Mouse (Mus musculus) frontal cortex, adult 2 months (tissue): Measurements from ENCODE around the gene Gdpd2. TPM values are rescaled to one million over a fixed set of nuclear protein-coding genes. Genes with fewer than 3 reads are reported as not detected.

Experiments used
- DNase-seq, 2 experiments: peaks; one replicate each; pipeline ENCODE4 v3.0.0; 2022; ENCODE audit warnings: low spot score in 1 of 2; ENCODE audit errors: extremely low spot score in 1 of 2
- polyA plus RNA-seq: library from polyadenylated mRNA; depleted of rRNA; stranded (reverse); fragments of >200 nt; gene quantifications from 2 replicates; pipeline ENCODE4 v1.2.3, GENCODE M21; 2012; rRNA removed

Gene Gdpd2
- polyA plus RNA-seq: 12.4 and 13.1 TPM in 2 replicates

GRCm38 (mm10) chrX:100729665-100730188 lies at the start of gene Gdpd2:
TSS of gene Gdpd2 (plus strand) at chrX:100729873.
- peak in 1 of 2 experiments; percentile 29 for DNase-seq

DNA sequence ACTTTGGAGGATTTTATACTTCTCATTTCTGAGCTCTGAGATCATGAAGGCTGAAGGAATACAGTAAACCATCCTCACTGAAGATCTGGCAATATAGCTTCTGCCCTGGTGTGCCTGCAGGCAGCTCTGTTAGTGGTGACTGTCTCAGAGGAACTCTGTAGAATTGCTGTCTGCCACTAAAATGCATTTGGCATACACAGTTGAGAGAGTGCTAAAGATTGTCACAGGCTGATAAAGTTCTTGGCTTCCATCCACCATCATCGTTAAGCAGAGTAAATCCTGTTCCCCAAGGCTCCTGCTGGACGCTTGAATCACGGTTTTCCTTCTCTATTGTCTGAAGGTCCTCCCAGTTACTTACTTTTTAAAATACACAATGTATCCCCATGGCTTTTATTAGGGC lies 43.1 kb upstream of the Gdpd2 start:
- DNase-seq: no peak

- no peak for DNase-seq
These were observed 42.2 kb upstream of the Gdpd2 start for GRCm38 (mm10) chrX:100687360-100688032.

GRCm38 (mm10) chrX:100688033-100688370 lies 41.7 kb upstream of the Gdpd2 start:
- no peak for DNase-seq

DNA sequence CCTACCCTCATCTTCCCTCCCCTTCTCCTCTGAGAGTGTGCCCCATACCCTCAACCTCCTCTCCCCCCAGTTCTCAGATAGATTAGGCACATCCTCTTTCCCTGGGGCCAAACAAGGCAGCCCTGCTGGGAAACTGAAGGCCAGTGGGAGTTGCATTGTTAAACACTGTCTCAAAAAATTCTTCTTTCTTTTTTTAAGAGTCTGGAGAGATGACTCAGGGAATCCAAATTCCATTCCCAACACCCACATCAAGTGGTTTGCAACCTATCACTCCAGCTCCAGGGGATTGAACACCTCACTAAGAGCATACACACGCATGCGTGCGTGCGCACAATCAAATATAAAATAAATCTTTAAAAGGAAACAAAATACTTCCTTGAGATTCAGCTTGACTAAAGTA lies 32.9 kb upstream of the Gdpd2 start:
- DNase-seq: no peak

- DNase-seq: no peak
These were observed 21.6 kb upstream of the Gdpd2 start for GRCm38 (mm10) chrX:100708032-100708431.

- DNase-seq: no peak
These were observed 13.5 kb upstream of the Gdpd2 start for GRCm38 (mm10) chrX:100716173-100716572.

- DNase-seq: no peak
These were observed 726 bp upstream of the Gdpd2 start for GRCm38 (mm10) chrX:100728947-100729346.

DNA sequence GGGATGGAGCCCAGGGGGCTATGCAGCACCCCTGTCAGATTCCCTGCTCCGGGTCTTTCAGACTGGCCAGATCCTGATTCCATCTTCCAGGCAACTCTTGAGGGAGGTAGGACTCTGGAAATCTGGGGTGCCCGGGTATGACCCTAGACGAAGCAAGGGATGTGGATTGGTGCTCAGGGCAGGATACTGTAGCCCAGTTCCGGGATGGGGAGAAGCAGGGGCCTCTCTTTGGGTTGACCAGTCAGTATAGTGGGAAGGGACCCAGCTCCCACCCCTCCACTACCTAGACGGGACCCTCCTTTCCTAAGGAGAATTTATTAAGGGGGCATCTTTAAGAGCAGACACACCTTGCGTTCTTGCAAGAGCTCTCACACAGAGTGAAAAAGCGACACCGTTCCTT lies 593 bp downstream of the Gdpd2 start:
- DNase-seq: no peak

DNA sequence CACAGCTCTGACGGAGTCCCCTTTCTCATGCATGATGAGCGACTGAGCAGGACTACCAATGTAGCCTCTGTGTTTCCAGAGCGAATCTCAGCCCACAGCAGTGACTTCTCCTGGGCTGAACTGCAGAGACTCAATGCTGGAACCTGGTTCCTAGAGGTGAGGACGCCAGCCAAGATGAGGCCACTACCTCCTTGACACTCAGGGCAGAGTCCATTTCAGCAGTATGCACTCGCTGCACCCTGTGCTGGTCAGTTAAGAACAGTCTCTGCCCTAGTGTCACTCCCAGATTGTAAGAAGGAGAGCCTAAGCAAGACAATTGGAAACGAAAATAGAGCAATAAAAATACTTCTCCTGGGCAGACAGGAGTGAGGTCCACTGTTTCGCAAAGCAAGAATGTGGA lies 4.7 kb downstream of the Gdpd2 start:
- no peak for DNase-seq

- DNase-seq: peak; percentile 22 to 77
These were observed 9.2 kb downstream of the Gdpd2 start for GRCm38 (mm10) chrX:100738918-100739317.

- no peak for DNase-seq
These were observed 9.8 kb downstream of the Gdpd2 start for GRCm38 (mm10) chrX:100739443-100739842.

DNA sequence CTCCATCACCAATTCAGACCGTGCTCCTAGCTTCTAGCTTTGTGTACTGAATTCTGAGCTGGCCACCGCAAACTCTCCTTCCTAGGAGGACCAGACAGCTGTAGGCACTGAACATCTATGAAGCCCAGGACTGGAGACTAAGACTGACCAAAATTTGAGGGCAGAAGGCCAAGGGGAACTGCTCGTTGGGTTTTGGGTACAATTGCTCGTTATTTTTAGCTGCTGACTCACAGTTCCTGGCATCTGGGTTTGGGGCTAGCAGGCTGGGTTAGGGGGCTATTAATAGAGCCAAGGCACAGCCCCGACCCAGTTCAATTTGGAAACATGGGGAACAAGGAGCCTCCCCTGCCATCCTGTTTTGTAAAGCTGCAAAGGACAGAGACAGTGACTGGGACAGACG lies 11.1 kb downstream of the Gdpd2 start:
- DNase-seq: no peak

DNA sequence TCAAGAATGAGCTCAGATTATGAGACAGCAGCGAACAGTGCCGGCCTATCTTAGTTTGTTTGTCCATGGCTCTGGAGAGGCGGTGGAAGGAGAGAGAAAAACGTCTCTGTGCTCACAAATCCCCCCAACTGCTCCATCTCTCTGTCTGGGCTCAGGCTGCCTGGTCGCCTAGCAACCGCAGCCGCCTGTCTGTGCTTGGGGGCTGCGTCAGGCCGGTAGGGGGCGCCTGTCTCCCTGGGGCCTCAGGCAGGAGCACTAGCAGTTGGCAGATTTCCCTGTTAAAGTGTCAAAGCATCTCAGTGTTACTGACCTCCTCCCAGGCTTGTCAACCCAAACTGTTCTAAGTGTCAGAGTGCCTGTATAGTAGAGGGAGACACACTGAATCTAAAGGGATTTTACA lies 12.3 kb downstream of the Gdpd2 start:
- peak; percentile 38 to 86 for DNase-seq

GRCm38 (mm10) chrX:100765855-100766254 lies 36.2 kb downstream of the Gdpd2 start:
- no peak for DNase-seq

GRCm38 (mm10) chrX:100767181-100767884 lies 37.7 kb downstream of the Gdpd2 start, which contains the start of gene Dlg3:
TSS of gene Dlg3 (plus strand) at chrX:100767722.
- peak; percentile 59 to 81 for DNase-seq

GRCm38 (mm10) chrX:100767885-100768626 lies 38.4 kb downstream of the Gdpd2 start:
- DNase-seq: no peak

DNA sequence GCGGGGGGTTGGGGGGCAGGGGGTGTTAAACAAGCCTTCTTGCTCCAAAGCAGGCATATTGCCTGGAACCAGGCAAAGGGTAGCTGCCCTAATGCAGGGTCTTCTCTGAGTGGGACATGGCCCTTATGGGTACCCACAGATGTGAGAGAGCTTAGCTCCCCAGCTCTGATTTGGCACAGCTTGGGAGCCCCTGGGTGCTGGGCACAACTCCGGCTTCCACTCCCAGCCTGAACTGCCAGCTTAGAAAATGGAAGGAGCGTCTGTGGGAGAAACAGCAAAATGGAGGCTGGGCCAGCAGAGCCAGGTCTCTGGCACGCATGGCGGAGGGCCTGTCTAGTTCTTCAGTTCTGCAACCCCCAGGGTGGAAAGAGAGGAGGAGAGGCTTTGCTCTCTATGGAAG lies 39.6 kb downstream of the Gdpd2 start:
- no peak for DNase-seq

DNA sequence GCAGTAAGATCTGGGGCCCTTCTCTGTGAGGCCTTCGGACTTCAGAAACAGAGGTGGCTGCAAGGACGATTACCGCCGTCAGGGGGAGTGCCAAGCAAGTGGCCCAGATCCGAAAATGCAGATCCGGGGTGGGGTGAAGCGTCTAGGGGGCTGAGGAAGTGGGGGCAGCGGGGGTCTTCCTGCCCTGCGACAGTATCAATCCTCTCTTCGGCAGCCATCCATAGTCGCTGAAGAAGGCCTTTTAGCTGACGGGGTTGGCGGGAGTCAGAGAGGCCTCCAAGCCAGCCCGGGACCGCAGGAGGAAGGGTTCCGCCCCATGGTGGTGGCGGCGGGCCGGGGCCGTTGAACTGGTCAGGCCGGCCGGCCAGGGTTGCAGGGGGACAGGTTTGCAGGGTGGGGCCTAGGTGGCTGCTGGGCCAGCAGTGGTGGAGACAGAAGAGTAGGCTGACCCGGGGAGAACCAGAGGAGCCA lies 44.7 kb downstream of the Gdpd2 start:
- DNase-seq: peak in 1 of 2 experiments; percentile 54

DNA sequence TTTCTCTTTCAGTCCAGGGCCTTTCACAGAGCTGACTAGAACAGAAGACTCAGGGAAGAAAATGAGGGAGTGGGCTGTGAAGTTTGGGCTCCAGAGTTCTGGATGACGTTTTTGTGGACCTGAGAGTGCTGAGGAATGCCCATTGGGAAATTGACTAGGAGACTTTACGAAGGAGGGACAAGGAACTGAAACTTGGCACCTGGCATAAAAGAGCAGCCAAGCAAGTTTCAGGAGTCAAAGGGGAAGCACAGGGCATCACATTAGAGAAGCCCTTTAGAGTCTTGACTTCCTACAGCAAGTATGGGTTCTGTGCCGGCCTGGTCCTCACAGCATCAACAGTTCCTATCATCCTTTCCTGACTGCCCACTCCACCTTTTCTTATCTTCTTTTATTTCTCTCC lies 45.7 kb downstream of the Gdpd2 start:
- no peak for DNase-seq

DNA sequence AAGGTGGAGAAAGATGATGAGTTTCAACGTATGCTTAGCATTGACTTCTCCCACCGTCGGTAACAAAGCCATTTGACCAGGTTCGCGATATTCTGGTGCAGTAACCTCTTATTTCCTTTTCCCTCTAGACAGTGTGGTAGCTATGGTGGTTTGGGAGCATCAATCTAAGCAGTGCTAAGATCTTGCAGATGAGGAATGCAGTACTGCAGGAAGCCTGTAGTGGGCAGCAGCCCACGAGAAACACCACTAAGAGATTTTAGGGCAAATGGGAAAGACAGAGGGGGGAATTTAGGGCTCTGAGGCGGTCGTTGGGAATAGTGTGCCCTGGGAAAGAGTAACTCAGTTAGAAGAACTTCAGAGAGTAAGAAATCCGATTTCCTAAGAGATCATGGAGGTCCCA lies 46.8 kb downstream of the Gdpd2 start:
- peak in 1 of 2 experiments; percentile 76 for DNase-seq
